Mouse (Mus musculus) midbrain, embryonic 14.5 days (tissue): ENCODE measurements at regions not wholly inside any gene's neighbourhood (a gene's known extent, or its start where the extent isn't known, plus 50 kb on each side); places are given as distances from the start of the nearest gene placed in this dataset.

Experiments used
- ATAC-seq: fragments of 200-750 bp; cut with Nextera tagmentation; 2 replicates; pipeline ENCODE4 v1.8.0; 2017; ENCODE audit warnings: moderate number of reproducible peaks, moderate library complexity; ENCODE audit not compliant: low FRiP score, low TSS enrichment
- DNase-seq: peaks from one replicate; pipeline ENCODE4 v3.0.0-alpha.2; 2015
- H3K27ac ChIP-seq: fragments of 300-500 bp; sonication (generic); replicated peaks from 2 replicates; pipeline ENCODE4 v1.5.1; 2014; ENCODE audit warnings: mild to moderate bottlenecking, low read depth, low read length, moderate library complexity
- H3K27me3 ChIP-seq: fragments of 300-500 bp; sonication (generic); 2 replicates; pipeline ENCODE4 v1.6.1; 2014; ENCODE audit warnings: low read length, control low read depth, mixed read lengths; ENCODE audit not compliant: control insufficient read depth, insufficient read depth
- H3K36me3 ChIP-seq: fragments of 300-500 bp; sonication (generic); 2 replicates; pipeline ENCODE4 v1.6.1; 2014; ENCODE audit warnings: low read length, control low read depth; ENCODE audit not compliant: control insufficient read depth, insufficient read depth
- H3K4me1 ChIP-seq: fragments of 300-500 bp; sonication (generic); 2 replicates; pipeline ENCODE4 v1.6.1; 2014; ENCODE audit warnings: mild to moderate bottlenecking, antibody characterized with exemption, low read length, control low read depth; ENCODE audit not compliant: control insufficient read depth, insufficient read depth
- H3K4me2 ChIP-seq: fragments of 300-500 bp; sonication (generic); 2 replicates; pipeline ENCODE4 v1.6.1; 2014; ENCODE audit warnings: mild to moderate bottlenecking, low read length, moderate library complexity
- H3K4me3 ChIP-seq: fragments of 300-500 bp; sonication (generic); replicated peaks from 2 replicates; pipeline ENCODE4 v1.5.1; 2014; ENCODE audit warnings: low read depth, low read length
- H3K9ac ChIP-seq: fragments of 300-500 bp; sonication (generic); replicated peaks from 2 replicates; pipeline ENCODE4 v1.6.1; 2014; ENCODE audit warnings: mild to moderate bottlenecking, low read length, moderate library complexity
- H3K9me3 ChIP-seq: fragments of 300-500 bp; sonication (generic); 2 replicates; pipeline ENCODE4 v1.6.1; 2016; ENCODE audit warnings: low read length, control low read depth, mixed read lengths; ENCODE audit not compliant: control insufficient read depth
- WGBS: fragments of 180-500 bp; shearing (Covaris S2); extraction: QIAGEN DNeasy Blood & Tissue Kit; methylation state at CpG from one replicate; pipeline ENCODE4 v1.1.7; 2014; 5-methylcytosine and 5-hydroxymethylcytosine counted together

- Histone ChIP-seq H3K9ac (no peak overlapping the region), H3K4me2 (no peak overlapping the region), H3K9me3 (no peaks in the 10 kb centered on the region), H3K4me3 (no peak overlapping the region), H3K27me3 (no peaks in the 10 kb centered on the region), H3K36me3 (no peaks in the 10 kb centered on the region), H3K27ac (no peak overlapping the region), H3K4me1 (no peaks in the 10 kb centered on the region)
- no peak for ATAC-seq
- no peak for DNase-seq
- 95% methylated on average over 12 of the region's 12 CpGs for WGBS
Observed at GRCm38 (mm10) chr2:160209589-160210264, 124.2 kb downstream of the Gm826 start.

GRCm38 (mm10) chr2:160208295-160208694, 125.7 kb downstream of the Gm826 start:
- WGBS: 86% methylated on average over 3 of the region's 3 CpGs
- no peaks in the 10 kb centered on the region for H3K4me1 ChIP-seq
- H3K9me3 ChIP-seq: no peaks in the 10 kb centered on the region
- H3K27ac ChIP-seq: no peak overlapping the region
- DNase-seq (no peak), ATAC-seq (no peak)
- no peak overlapping the region for H3K9ac ChIP-seq
- no peaks in the 10 kb centered on the region for H3K36me3 ChIP-seq
- no peaks in the 10 kb centered on the region for H3K27me3 ChIP-seq
- no peak overlapping the region for H3K4me2 ChIP-seq
- no peak overlapping the region for H3K4me3 ChIP-seq

- Histone ChIP-seq H3K4me3 (no peak overlapping the region), H3K9ac (no peak overlapping the region), H3K9me3 (no peaks in the 10 kb centered on the region), H3K27me3 (no peaks in the 10 kb centered on the region), H3K27ac (no peak overlapping the region), H3K4me1 (no peaks in the 10 kb centered on the region), H3K36me3 (no peaks in the 10 kb centered on the region), H3K4me2 (no peak overlapping the region)
- ATAC-seq: no peak
- no peak for DNase-seq
- WGBS: 78% methylated on average over 4 of the region's 4 CpGs
Observed at GRCm38 (mm10) chr2:160207226-160207625, 126.7 kb downstream of the Gm826 start.

- DNase-seq (no peak), ATAC-seq (no peak)
- Histone ChIP-seq H3K4me3 (no peak overlapping the region), H3K4me2 (no peak overlapping the region), H3K4me1 (no peaks in the 10 kb centered on the region), H3K27ac (no peak overlapping the region), H3K9ac (no peak overlapping the region), H3K36me3 (no peaks in the 10 kb centered on the region), H3K27me3 (no peaks in the 10 kb centered on the region), H3K9me3 (no peaks in the 10 kb centered on the region)
- WGBS: 89% methylated on average over 4 of the region's 4 CpGs
Observed at GRCm38 (mm10) chr2:160192661-160193060, 141.3 kb downstream of the Gm826 start.

- no peak overlapping the region for H3K4me3 ChIP-seq
- WGBS: 87% methylated on average over 5 of the region's 5 CpGs
- no peaks in the 10 kb centered on the region for H3K4me1 ChIP-seq
- H3K27ac ChIP-seq: no peak overlapping the region
- H3K9ac ChIP-seq: no peak overlapping the region
- DNase-seq (no peak), ATAC-seq (no peak)
- no peaks in the 10 kb centered on the region for H3K36me3 ChIP-seq
- no peaks in the 10 kb centered on the region for H3K27me3 ChIP-seq
- H3K4me2 ChIP-seq: no peak overlapping the region
- no peaks in the 10 kb centered on the region for H3K9me3 ChIP-seq
Observed at GRCm38 (mm10) chr2:160186106-160186505, 147.9 kb downstream of the Gm826 start.

- H3K4me2 ChIP-seq: no peak overlapping the region
- DNase-seq (no peak), ATAC-seq (no peak)
- no peak overlapping the region for H3K9ac ChIP-seq
- H3K4me3 ChIP-seq: no peak overlapping the region
- no peaks in the 10 kb centered on the region for H3K36me3 ChIP-seq
- no peaks in the 10 kb centered on the region for H3K27me3 ChIP-seq
- 70% methylated on average over 9 of the region's 9 CpGs for WGBS
- H3K9me3 ChIP-seq: no peaks in the 10 kb centered on the region
- H3K27ac ChIP-seq: no peak overlapping the region
- H3K4me1 ChIP-seq: no peaks in the 10 kb centered on the region
Observed at GRCm38 (mm10) chr2:160170975-160171515, 162.9 kb downstream of the Gm826 start.

GRCm38 (mm10) chr2:160158599-160159261, 175.2 kb downstream of the Gm826 start:
- no peaks in the 10 kb centered on the region for H3K36me3 ChIP-seq
- ATAC-seq (peak; percentile 83), DNase-seq (peak; percentile 71)
- H3K4me3 ChIP-seq: no peak overlapping the region
- 40% methylated on average over 13 of the region's 13 CpGs for WGBS
- H3K9me3 ChIP-seq: no peaks in the 10 kb centered on the region
- peaks cover 16% of the 10 kb centered on the region for H3K4me1 ChIP-seq
- H3K4me2 ChIP-seq: peak overlapping the region; percentile 36
- peak overlapping the region; percentile 49 for H3K27ac ChIP-seq
- no peak overlapping the region for H3K9ac ChIP-seq
- no peaks in the 10 kb centered on the region for H3K27me3 ChIP-seq

- no peaks in the 10 kb centered on the region for H3K9me3 ChIP-seq
- H3K9ac ChIP-seq: no peak overlapping the region
- no peak overlapping the region for H3K4me3 ChIP-seq
- H3K4me2 ChIP-seq: no peak overlapping the region
- H3K27me3 ChIP-seq: no peaks in the 10 kb centered on the region
- ATAC-seq: no peak
- no peak for DNase-seq
- peaks cover 10% of the 10 kb centered on the region for H3K4me1 ChIP-seq
- WGBS: 70% methylated on average over 6 of the region's 6 CpGs
- H3K36me3 ChIP-seq: no peaks in the 10 kb centered on the region
- no peak overlapping the region for H3K27ac ChIP-seq
Observed at GRCm38 (mm10) chr2:160153781-160154180, 180.2 kb downstream of the Gm826 start.

- Histone ChIP-seq H3K27ac (no peak overlapping the region), H3K4me3 (no peak overlapping the region), H3K9ac (no peak overlapping the region), H3K27me3 (no peaks in the 10 kb centered on the region), H3K36me3 (no peaks in the 10 kb centered on the region), H3K4me1 (no peaks in the 10 kb centered on the region), H3K9me3 (no peaks in the 10 kb centered on the region), H3K4me2 (no peak overlapping the region)
- DNase-seq (no peak), ATAC-seq (no peak)
- 84% methylated on average over 3 of the region's 3 CpGs for WGBS
Observed at GRCm38 (mm10) chr2:160152101-160152500, 181.9 kb downstream of the Gm826 start.
